Comparison of ENCODE assay signal across 15 mouse cellular contexts in genomic region chr7:4239038-4239721, GRCm38 (mm10). TPM values are rescaled to one million over a fixed set of nuclear protein-coding genes. Genes with fewer than 3 reads are reported as not detected.
DNase-seq lines count a peak whose midpoint lies in the region; ATAC-seq and TF ChIP-seq lines count a peak whose summit lies in the region.
"Had no signal": no experiment of that assay in that cellular context is flagged by ENCODE, and none has a peak within 500 bp of the region (broad histone marks: within the 10 kb centered on the region; RNA-seq: fewer than 3 reads in every experiment).

No protein-coding gene starts in this region.

- no peaks in the 10 kb centered on the region for H3K9me3 ChIP-seq in liver, embryonic 13.5 days (replicated peaks)
- H3K9me3 ChIP-seq: embryonic facial prominence, embryonic 15.5 days; limb, embryonic 13.5 days; midbrain, embryonic 13.5 days had no signal

- TF ChIP-seq CTCF in thymus, adult 2 months (IDR thresholded peaks at IDR 0.05; ENCODE audit: borderline replicate concordance, control insufficient read depth, extremely low read depth, insufficient read depth, low read length, poor library complexity) = no peak

- H3K4me2 ChIP-seq in liver, embryonic 13.5 days = no peak overlapping the region
- H3K4me2 ChIP-seq: embryonic facial prominence, embryonic 15.5 days; limb, embryonic 13.5 days; midbrain, embryonic 13.5 days had no signal

- TF ChIP-seq POLR2A in thymus, adult 2 months (IDR thresholded peaks at IDR 0.05; ENCODE audit: control insufficient read depth, extremely low read depth, insufficient read depth, low read length, poor library complexity) = no peak

- H3K4me1 ChIP-seq in liver, embryonic 13.5 days (replicated peaks) = no peaks in the 10 kb centered on the region
- H3K4me1 ChIP-seq in thymus, adult 2 months (replicated peaks; ENCODE audit: control insufficient read depth, insufficient read depth, low read length) = no peaks in the 10 kb centered on the region
- H3K4me1 ChIP-seq: embryonic facial prominence, embryonic 15.5 days; limb, embryonic 13.5 days; midbrain, embryonic 13.5 days had no signal

- intact Hi-C loops in heart, postnatal 14 days (cut with DNase I) = no loop called here

- 37% methylated on average over 6 of the region's 6 CpGs for WGBS in liver, embryonic 13.5 days (ENCODE audit: insufficient replicate concordance)
- 55% methylated on average over 6 of the region's 6 CpGs for WGBS in thymus, adult 2 months

- peak overlapping the region; percentile 56; the same call in 1 of the 2 replicates for H3K27ac ChIP-seq in liver, embryonic 13.5 days
- no peak overlapping the region for H3K27ac ChIP-seq in thymus, adult 2 months (ENCODE audit: control insufficient read depth, insufficient read depth, low read length)
- H3K27ac ChIP-seq: embryonic facial prominence, embryonic 15.5 days; limb, embryonic 13.5 days; midbrain, embryonic 13.5 days had no signal

- H3K9ac ChIP-seq in liver, embryonic 13.5 days = no peak overlapping the region
- H3K9ac ChIP-seq: embryonic facial prominence, embryonic 15.5 days; forebrain, postnatal 0 days; limb, embryonic 13.5 days; midbrain, embryonic 13.5 days had no signal

- no peak overlapping the region for H3K4me3 ChIP-seq in liver, embryonic 13.5 days (replicated peaks)
- no peak overlapping the region for H3K4me3 ChIP-seq in thymus, adult 2 months (ENCODE audit: control insufficient read depth, insufficient read depth, low read length)
- H3K4me3 ChIP-seq: embryonic facial prominence, embryonic 15.5 days; limb, embryonic 13.5 days; midbrain, embryonic 13.5 days had no signal

- H3K27me3 ChIP-seq in liver, embryonic 13.5 days = no peaks in the 10 kb centered on the region
- no peaks in the 10 kb centered on the region for H3K27me3 ChIP-seq in thymus, adult 2 months (ENCODE audit: control insufficient read depth, insufficient read depth, low read length)
- H3K27me3 ChIP-seq: embryonic facial prominence, embryonic 15.5 days; limb, embryonic 13.5 days; midbrain, embryonic 13.5 days had no signal

- no peaks in the 10 kb centered on the region for H3K36me3 ChIP-seq in liver, embryonic 13.5 days
- H3K36me3 ChIP-seq in thymus, adult 2 months (ENCODE audit: control insufficient read depth, insufficient read depth, low read length) = no peaks in the 10 kb centered on the region
- H3K36me3 ChIP-seq: embryonic facial prominence, embryonic 15.5 days; limb, embryonic 13.5 days; midbrain, embryonic 13.5 days had no signal

- ATAC-seq in liver, embryonic 13.5 days (ENCODE audit: low read depth) = peak; percentile 90
- ATAC-seq in neutrophil, adult 5-6 weeks (ENCODE audit: extremely low read depth, insufficient number of reproducible peaks, low FRiP score, poor library complexity, severe bottlenecking) = 0 out of 2 replicates have a peak, but pooled peaks have one; percentile 23
- ATAC-seq: forebrain, postnatal 0 days; midbrain, embryonic 13.5 days; Patski had no signal

- DNase-seq in layer of hippocampus, adult 9-11 months = peak; percentile 28
- DNase-seq in layer of hippocampus, postnatal 10 days (ENCODE audit: low spot score in 2 of 2) = no peak
- DNase-seq in heart, postnatal 14 days = peak; percentile 2 to 4
- DNase-seq in liver, embryonic 13.5 days = no peak
- DNase-seq in thymus, adult 2 months = no peak
- DNase-seq in spleen, postnatal 36 days (ENCODE audit: low spot score in 2 of 2) = no peak
- DNase-seq: forebrain, postnatal 0 days; gastrocnemius, postnatal 36 days; kidney, adult 18-20 months had no signal

RNA-seq across cellular contexts. Expression of gene Lilra5, which starts 1.6 kb away (rescaled TPM):
- not detected for total RNA-seq in layer of hippocampus, postnatal 10 days (2021)
- under 1 TPM; 0.66 to 0.98 TPM for total RNA-seq in heart, postnatal 14 days (2021)
- 0.20 and 0.43 TPM in 2 replicates for polyA plus RNA-seq in liver, embryonic 13.5 days (2015; fragmentation: Nextera tagmentation; extraction: Ambion mirVana)
- total RNA-seq in neutrophil, adult 5-6 weeks (2017) = 0.35 TPM in 1 of 2 replicates, not detected in the other
- 0.27 and 0.74 TPM in 2 replicates for polyA plus RNA-seq in thymus, adult 2 months (2012; rRNA removed)
- total RNA-seq: gastrocnemius, postnatal 36 days had no signal
- polyA plus RNA-seq: embryonic facial prominence, embryonic 15.5 days; forebrain, postnatal 0 days; hindbrain, embryonic 11.5 days; midbrain, embryonic 13.5 days; Patski had no signal

Comparison
In these comparisons a context has a peak if more than half of its experiments do, and no peak if none do; other contexts are left out.
1. DNase-seq: peak in layer of hippocampus, adult 9-11 months (single experiment) and heart, postnatal 14 days (2 of 2); none in layer of hippocampus, postnatal 10 days (0 of 2), liver, embryonic 13.5 days (single experiment), thymus, adult 2 months (single experiment) and spleen, postnatal 36 days (0 of 2).